Mouse (Mus musculus): ENCODE measurements around the gene Sh2d3c. TPM values are rescaled to one million over a fixed set of nuclear protein-coding genes. Genes with fewer than 3 reads are reported as not detected.

The Sh2d3c gene
- polyA plus RNA-seq, 1 experiment from 2014 or later: 46.2 TPM

DNA sequence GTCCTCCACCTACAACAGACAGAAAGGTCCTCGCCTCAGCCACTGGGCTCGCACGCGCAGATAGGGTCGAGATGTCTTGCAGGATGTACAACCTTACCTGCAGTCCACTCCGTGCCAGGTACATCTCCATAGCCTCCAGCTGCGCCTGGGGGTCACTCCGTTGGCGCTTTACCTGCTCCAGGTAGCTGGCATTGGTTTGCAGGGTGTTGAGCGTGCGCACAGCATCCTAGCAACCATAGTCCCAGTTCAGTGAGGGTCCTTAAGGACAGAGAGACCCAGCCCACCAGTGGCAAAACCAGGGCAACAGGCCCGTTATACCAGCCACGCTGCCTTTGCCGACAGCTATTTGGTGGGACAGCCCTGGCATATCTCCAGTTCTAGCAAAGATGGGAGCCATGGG, 28.4 kb upstream of the Sh2d3c start:
- 0 out of 2 replicates have a peak overlapping the region, but pooled peaks have one; percentile 84 for H3K4me3 ChIP-seq (ENCODE audit: low read length)
- H3K27me3 ChIP-seq (ENCODE audit: control insufficient read depth, insufficient read depth, low read depth, low read length): no peaks in the 10 kb centered on the region
- peak overlapping the region; percentile 83 for H3K4me2 ChIP-seq (ENCODE audit: low read depth, low read length)
- H3K27ac ChIP-seq (ENCODE audit: low read length): no peak overlapping the region
- peaks cover 21% of the 10 kb centered on the region for H3K4me1 ChIP-seq (replicated peaks; ENCODE audit: control insufficient read depth, insufficient read depth, low read length)
- H3K9me3 ChIP-seq (ENCODE audit: control insufficient read depth, low read length): no peaks in the 10 kb centered on the region
- H3K9ac ChIP-seq (ENCODE audit: low read length): 0 out of 2 replicates have a peak overlapping the region, but pooled peaks have one; percentile 93
- peaks cover 5% of the 10 kb centered on the region; the same call in 1 of the 2 replicates for H3K36me3 ChIP-seq (ENCODE audit: control insufficient read depth, insufficient read depth, low read length)
- ATAC-seq (ENCODE audit: low read depth): no peak
- 89% methylated on average over 14 of the region's 14 CpGs for WGBS

DNA sequence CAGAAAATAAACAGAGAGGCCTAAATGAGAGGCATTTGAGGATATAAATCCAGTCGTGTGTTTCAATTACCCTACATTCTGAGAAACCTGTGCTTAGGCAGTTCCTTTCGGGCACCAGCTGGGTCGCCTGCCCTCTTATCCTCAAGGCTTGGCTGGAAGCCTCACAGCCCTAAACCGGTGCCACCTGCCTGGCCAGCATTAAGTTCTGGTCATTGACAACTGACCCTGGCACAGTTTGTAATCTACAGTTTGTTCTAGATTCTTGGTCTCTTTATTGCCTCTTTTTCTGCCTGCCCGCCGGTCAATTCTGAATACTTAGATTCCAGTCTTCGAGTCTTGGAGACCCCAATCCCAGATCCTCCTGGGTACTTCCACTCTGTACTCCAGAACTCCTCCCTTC, 27.6 kb upstream of the Sh2d3c start:
- Histone ChIP-seq H3K9ac (ENCODE audit: low read length) (peak overlapping the region; percentile 93), H3K36me3 (ENCODE audit: control insufficient read depth, insufficient read depth, low read length) (no peaks in the 10 kb centered on the region), H3K27ac (ENCODE audit: low read length) (peak overlapping the region; percentile 86), H3K27me3 (ENCODE audit: control insufficient read depth, insufficient read depth, low read depth, low read length) (no peaks in the 10 kb centered on the region), H3K4me1 (replicated peaks; ENCODE audit: control insufficient read depth, insufficient read depth, low read length) (peaks cover 21% of the 10 kb centered on the region), H3K4me3 (ENCODE audit: low read length) (peak overlapping the region; percentile 84), H3K4me2 (ENCODE audit: low read depth, low read length) (peak overlapping the region; percentile 83), H3K9me3 (ENCODE audit: control insufficient read depth, low read length) (no peaks in the 10 kb centered on the region)
- ATAC-seq (ENCODE audit: low read depth): no peak
- WGBS: 11% methylated on average over 7 of the region's 7 CpGs

- Histone ChIP-seq H3K4me2 (ENCODE audit: low read depth, low read length) (peak overlapping the region; percentile 83), H3K4me3 (ENCODE audit: low read length) (peak overlapping the region; percentile 84), H3K9ac (ENCODE audit: low read length) (peak overlapping the region; percentile 93), H3K36me3 (ENCODE audit: control insufficient read depth, insufficient read depth, low read length) (no peaks in the 10 kb centered on the region), H3K4me1 (replicated peaks; ENCODE audit: control insufficient read depth, insufficient read depth, low read length) (peaks cover 21% of the 10 kb centered on the region), H3K9me3 (ENCODE audit: control insufficient read depth, low read length) (no peaks in the 10 kb centered on the region), H3K27me3 (ENCODE audit: control insufficient read depth, insufficient read depth, low read depth, low read length) (no peaks in the 10 kb centered on the region), H3K27ac (ENCODE audit: low read length) (peak overlapping the region; percentile 86)
- ATAC-seq (ENCODE audit: low read depth): peak; percentile 98
- under 1% methylated on average over 51 of the region's 51 CpGs for WGBS
These were observed 26.9 kb upstream of the Sh2d3c start for GRCm38 (mm10) chr2:32693823-32694411.

DNA sequence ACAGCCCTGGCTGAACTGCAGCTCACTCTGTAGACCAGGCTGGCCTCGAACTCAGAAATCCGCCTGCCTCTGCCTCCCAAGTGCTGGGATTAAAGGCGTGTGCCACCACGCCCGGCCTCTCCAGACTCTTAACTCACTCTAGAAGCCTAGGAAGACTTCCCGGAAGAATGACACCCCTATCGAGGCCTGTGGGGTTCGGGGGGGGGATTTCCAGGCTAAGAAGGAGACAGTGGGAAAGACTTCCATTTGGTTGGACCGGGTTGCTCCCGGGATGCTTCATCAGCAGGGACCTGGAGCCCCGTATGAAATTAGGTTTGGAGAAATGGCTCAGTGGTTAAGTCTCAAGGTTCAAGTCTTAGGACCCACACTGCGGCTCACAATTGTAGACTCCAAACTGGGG, 26.2 kb upstream of the Sh2d3c start:
- Histone ChIP-seq H3K36me3 (ENCODE audit: control insufficient read depth, insufficient read depth, low read length) (no peaks in the 10 kb centered on the region), H3K27me3 (ENCODE audit: control insufficient read depth, insufficient read depth, low read depth, low read length) (no peaks in the 10 kb centered on the region), H3K4me1 (replicated peaks; ENCODE audit: control insufficient read depth, insufficient read depth, low read length) (peaks cover 21% of the 10 kb centered on the region), H3K4me2 (ENCODE audit: low read depth, low read length) (peak overlapping the region; percentile 63), H3K4me3 (ENCODE audit: low read length) (peak overlapping the region; percentile 84), H3K9me3 (ENCODE audit: control insufficient read depth, low read length) (no peaks in the 10 kb centered on the region), H3K9ac (ENCODE audit: low read length) (peak overlapping the region; percentile 63), H3K27ac (ENCODE audit: low read length) (peak overlapping the region; percentile 64; the same call in 1 of the 2 replicates)
- no peak for ATAC-seq (ENCODE audit: low read depth)
- 79% methylated on average over 12 of the region's 12 CpGs for WGBS

DNA sequence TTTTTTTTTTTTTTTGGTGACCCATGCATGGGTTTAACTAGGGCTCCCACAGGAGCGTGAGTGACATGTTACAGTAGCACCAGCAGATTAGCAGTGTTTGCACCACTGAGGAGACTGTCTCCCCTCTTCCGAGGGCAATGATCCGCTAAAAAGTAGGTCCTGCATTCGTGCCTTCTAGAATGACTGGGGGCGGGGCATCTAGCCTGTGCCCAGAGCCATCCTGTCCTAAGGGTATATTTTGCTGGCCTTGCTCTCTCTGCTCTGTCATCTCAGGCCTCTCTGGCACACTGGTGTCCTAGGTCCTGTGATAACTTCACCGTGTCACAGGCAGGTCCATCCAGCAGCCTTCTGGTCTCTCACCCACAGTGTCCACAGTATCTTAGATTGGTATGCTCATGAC, 21.2 kb upstream of the Sh2d3c start:
- H3K9ac ChIP-seq (ENCODE audit: low read length): no peak overlapping the region
- no peak overlapping the region for H3K4me2 ChIP-seq (ENCODE audit: low read depth, low read length)
- H3K27me3 ChIP-seq (ENCODE audit: control insufficient read depth, insufficient read depth, low read depth, low read length): no peaks in the 10 kb centered on the region
- no peak overlapping the region for H3K4me3 ChIP-seq (ENCODE audit: low read length)
- ATAC-seq (ENCODE audit: low read depth): no peak
- H3K9me3 ChIP-seq (ENCODE audit: control insufficient read depth, low read length): no peaks in the 10 kb centered on the region
- 0 out of 2 replicates have a peak, but pooled peaks cover 1% of the 10 kb centered on the region for H3K4me1 ChIP-seq (replicated peaks; ENCODE audit: control insufficient read depth, insufficient read depth, low read length)
- no peak overlapping the region for H3K27ac ChIP-seq (ENCODE audit: low read length)
- WGBS: 74% methylated on average over 6 of the region's 6 CpGs
- H3K36me3 ChIP-seq (ENCODE audit: control insufficient read depth, insufficient read depth, low read length): peaks cover 13% of the 10 kb centered on the region

DNA sequence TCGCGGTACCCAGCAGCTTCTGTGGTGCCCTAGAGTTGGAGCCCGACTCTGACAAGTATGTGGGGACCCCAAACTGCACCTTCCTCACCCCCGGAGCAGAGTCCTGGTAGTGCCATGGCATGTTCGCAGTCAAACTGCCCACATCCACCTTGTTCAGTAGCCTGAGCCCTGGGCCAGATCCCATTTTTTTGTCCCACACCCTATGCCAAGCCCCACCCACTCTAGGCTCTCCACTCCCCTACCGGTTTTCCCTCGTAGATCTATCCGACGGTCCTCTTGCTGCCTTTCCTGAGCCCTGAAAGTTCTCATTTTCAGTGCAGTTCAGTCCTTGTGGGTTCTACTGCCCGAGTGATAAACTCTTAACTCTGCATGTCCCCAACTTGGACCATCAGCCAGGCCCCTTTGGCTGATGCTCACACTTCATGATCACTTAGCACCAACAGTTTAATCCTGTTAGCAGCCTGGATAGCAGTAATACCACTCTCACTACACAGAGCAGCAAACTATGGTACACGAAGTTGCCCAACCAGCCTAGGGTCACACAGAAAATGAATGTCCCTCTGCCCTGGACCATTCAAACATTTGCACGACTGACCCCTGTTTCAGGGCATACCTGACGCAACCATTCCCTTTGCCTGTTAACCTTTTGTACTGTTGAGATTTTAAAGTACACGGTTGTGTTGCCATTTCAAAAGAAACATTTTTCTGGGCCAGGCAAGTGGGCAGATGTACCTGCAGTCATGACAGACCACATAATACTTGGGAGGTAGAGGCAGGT, 19.7 kb upstream of the Sh2d3c start:
- 80% methylated on average over 14 of the region's 14 CpGs for WGBS
- ATAC-seq (ENCODE audit: low read depth): no peak; the same call in 1 of the 2 replicates
- H3K27ac ChIP-seq (ENCODE audit: low read length): no peak overlapping the region

GRCm38 (mm10) chr2:32703046-32703445, 17.8 kb upstream of the Sh2d3c start:
- no peak overlapping the region for H3K9ac ChIP-seq (ENCODE audit: low read length)
- no peak overlapping the region for H3K4me2 ChIP-seq (ENCODE audit: low read depth, low read length)
- no peaks in the 10 kb centered on the region for H3K27me3 ChIP-seq (ENCODE audit: control insufficient read depth, insufficient read depth, low read depth, low read length)
- no peaks in the 10 kb centered on the region for H3K9me3 ChIP-seq (ENCODE audit: control insufficient read depth, low read length)
- H3K4me3 ChIP-seq (ENCODE audit: low read length): no peak overlapping the region
- no peak for ATAC-seq (ENCODE audit: low read depth)
- H3K27ac ChIP-seq (ENCODE audit: low read length): no peak overlapping the region
- no peaks in the 10 kb centered on the region for H3K4me1 ChIP-seq (replicated peaks; ENCODE audit: control insufficient read depth, insufficient read depth, low read length)
- peaks cover 36% of the 10 kb centered on the region for H3K36me3 ChIP-seq (ENCODE audit: control insufficient read depth, insufficient read depth, low read length)
- WGBS: 93% methylated on average over 8 of the region's 8 CpGs

More for the DNA sequence above, 19.7 kb upstream of the Sh2d3c start:
- H3K36me3 ChIP-seq (ENCODE audit: control insufficient read depth, insufficient read depth, low read length): peaks cover 24% of the 10 kb centered on the region
- no peaks in the 10 kb centered on the region for H3K27me3 ChIP-seq (ENCODE audit: control insufficient read depth, insufficient read depth, low read depth, low read length)
- H3K9ac ChIP-seq (ENCODE audit: low read length): no peak overlapping the region
- H3K4me1 ChIP-seq (replicated peaks; ENCODE audit: control insufficient read depth, insufficient read depth, low read length): no peaks in the 10 kb centered on the region
- H3K4me3 ChIP-seq (ENCODE audit: low read length): no peak overlapping the region
- no peaks in the 10 kb centered on the region for H3K9me3 ChIP-seq (ENCODE audit: control insufficient read depth, low read length)
- H3K4me2 ChIP-seq (ENCODE audit: low read depth, low read length): no peak overlapping the region

DNA sequence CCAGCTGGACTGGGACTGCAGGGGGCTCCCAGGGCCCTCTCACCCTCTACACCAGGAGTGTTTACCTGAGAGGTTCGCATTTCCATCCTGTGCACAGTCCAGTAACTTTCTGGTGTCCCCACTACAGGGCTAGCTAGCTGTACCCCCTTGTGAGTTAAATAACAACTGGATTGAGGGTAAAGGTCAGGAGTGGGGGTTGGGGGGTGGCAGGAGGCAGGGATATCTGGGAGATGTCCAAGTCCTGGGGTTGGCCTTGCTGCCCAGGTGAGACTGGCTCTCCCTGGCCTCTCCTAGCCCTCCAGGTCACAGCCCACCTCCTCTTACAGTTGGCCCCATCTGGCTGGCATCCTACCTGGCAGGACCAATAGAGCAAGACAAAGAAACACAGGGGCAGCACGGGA, 16.8 kb upstream of the Sh2d3c start, which contains the start of gene Fpgs:
TSS of gene Fpgs (minus strand) at position 125 of the 401 bp plus-strand sequence.
- no peak for ATAC-seq (ENCODE audit: low read depth)
- WGBS: 54% methylated on average over 2 of the region's 2 CpGs
- H3K27ac ChIP-seq (ENCODE audit: low read length): no peak within 1 kb of the TSS
- no peaks in the 10 kb centered on the region for H3K9me3 ChIP-seq (ENCODE audit: control insufficient read depth, low read length)
- H3K27me3 ChIP-seq (ENCODE audit: control insufficient read depth, insufficient read depth, low read depth, low read length): no peaks in the 10 kb centered on the region
- H3K4me1 ChIP-seq (replicated peaks; ENCODE audit: control insufficient read depth, insufficient read depth, low read length): no peaks in the 10 kb centered on the region
- no peak within 1 kb of the TSS for H3K9ac ChIP-seq (ENCODE audit: low read length)
- no peak within 1 kb of the TSS for H3K4me3 ChIP-seq (ENCODE audit: low read length)
- peaks cover 44% of the 10 kb centered on the region for H3K36me3 ChIP-seq (ENCODE audit: control insufficient read depth, insufficient read depth, low read length)
- H3K4me2 ChIP-seq (ENCODE audit: low read depth, low read length): no peak within 1 kb of the TSS

GRCm38 (mm10) chr2:32705018-32705417, 15.8 kb upstream of the Sh2d3c start:
- Histone ChIP-seq H3K9me3 (ENCODE audit: control insufficient read depth, low read length) (no peaks in the 10 kb centered on the region), H3K4me2 (ENCODE audit: low read depth, low read length) (no peak overlapping the region), H3K9ac (ENCODE audit: low read length) (no peak overlapping the region), H3K27me3 (ENCODE audit: control insufficient read depth, insufficient read depth, low read depth, low read length) (no peaks in the 10 kb centered on the region), H3K4me1 (replicated peaks; ENCODE audit: control insufficient read depth, insufficient read depth, low read length) (no peaks in the 10 kb centered on the region), H3K36me3 (ENCODE audit: control insufficient read depth, insufficient read depth, low read length) (peaks cover 54% of the 10 kb centered on the region), H3K4me3 (ENCODE audit: low read length) (no peak overlapping the region), H3K27ac (ENCODE audit: low read length) (no peak overlapping the region)
- ATAC-seq (ENCODE audit: low read depth): no peak
- 87% methylated on average over 7 of the region's 7 CpGs for WGBS

Data from lung, embryonic 16.5 days (tissue).